Mouse (Mus musculus): ENCODE data around the gene Smu1.
A peak's percentile ranks its signal among the peaks of the same experiment; 100 is the strongest.
"Not testable (repeated sequence)": the region's sequence is repeated elsewhere in the genome, so short reads cannot be mapped to it uniquely, and the experiment has no call there.

Smu1 gene

DNA sequence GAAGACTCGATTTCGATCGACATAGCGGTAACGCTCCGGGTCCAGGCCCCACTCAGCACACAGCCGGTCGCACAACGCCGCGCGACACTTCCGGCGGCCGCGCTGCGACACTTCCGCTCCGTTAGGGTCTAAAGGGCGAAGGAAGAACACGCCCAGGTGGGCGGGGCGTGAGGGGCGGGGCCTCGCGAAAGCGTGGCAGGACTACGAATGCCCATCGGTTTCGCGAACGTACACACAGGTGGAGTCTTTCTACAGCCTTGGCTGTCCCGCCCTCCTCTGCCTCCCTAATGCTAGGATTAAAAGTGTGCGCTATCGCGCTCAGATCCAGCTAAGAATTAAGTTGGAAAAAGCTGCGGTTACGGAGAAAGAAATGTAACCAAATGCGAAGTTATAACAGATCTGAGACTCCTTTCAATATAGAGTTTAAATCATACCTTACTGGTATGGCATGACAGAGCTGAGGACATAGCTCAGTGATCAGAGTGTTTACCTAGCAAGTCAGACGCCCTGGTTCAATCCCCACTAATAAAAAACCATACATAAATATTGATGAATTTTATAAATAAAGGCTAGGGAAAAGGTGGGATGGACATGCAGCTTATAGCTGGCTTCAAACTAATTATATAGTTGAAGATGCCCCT lies at the start of gene Smu1:
Gene Smu1 (minus strand): TSS at position 144 of the 641 bp plus-strand sequence.
- DNase-seq (ENCODE audit: low spot score in 2 of 2), result peak; percentile 93 to 96

DNA sequence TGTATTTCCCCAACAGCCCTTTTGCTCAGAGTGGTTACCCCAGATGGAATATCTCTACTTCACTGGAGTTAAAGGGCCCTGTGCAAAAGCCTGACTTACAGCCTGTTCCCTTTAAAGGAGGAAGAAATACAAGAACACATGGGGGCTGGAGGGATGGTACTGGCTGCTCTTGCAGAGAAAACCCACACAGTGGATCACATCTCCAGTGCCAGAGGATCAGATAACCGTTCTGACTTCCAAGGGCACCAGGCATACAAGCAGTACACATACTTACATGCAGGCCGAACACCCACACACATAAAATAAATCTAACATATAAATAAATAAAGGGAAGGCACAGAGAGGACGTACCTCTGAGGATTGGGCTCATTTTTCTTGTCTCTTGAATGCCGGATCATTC lies 49.7 kb upstream of the Smu1 start:
- no peak for DNase-seq (ENCODE audit: low spot score in 2 of 2)

DNA sequence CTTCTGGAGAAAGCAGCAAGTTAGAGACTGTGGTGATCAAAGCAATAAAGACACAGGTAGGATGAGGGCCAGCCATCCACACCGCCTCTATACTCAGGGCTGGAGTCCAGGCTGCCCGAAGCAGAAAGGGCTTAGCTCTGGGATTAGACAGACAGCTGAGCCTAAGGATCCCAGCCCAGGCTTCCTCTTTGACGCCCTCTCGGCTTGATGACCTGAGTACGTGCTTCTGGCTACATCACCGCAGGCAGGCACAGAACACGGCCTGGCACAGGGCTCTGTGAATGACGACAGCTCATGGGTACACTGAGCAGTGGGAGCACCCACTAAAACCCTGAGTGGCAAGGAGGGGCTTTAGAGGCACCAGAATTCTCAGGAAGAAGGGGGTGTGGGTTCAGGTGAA lies 47.7 kb upstream of the Smu1 start:
- no peak for DNase-seq (ENCODE audit: low spot score in 2 of 2)

DNA sequence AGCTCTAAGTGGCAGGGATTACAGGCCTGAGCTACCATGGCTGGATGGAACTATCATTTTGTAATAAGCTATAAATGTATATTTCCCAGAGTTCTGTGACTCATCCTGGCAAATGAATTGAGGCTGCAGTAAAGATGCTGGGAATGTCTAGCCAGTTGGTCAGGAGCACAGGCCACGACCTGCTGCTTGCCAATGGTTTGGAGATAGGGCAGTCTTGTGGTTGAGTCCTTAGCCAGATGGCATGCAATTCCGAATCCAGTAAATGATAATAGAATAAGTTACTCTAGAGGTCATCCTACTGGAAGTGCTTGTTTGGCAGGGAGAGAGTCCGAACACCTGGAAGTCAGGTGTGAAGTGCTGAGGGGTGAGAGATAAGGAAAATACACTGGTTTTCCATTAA lies 45.1 kb upstream of the Smu1 start:
- DNase-seq (ENCODE audit: low spot score in 2 of 2), result no peak

DNA sequence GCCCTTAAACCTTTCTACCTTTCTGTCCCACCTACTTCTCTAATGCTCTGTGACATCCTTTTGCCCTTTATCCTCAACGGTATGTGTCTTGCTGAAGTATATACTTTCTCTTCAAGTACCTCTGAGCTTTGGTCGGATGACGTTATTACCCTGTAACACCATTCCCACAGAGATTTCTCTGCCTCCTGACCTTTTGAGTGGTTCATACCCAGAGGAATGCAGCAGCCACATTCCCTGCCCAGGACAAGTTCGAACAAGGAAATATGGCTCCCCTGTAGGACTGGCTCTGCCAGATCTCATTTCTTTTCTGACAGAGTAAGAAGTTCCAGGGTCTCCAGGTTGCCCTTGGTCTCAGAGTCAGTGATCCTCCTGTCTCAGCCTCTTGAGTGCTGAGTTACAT lies 44.2 kb upstream of the Smu1 start:
- no peak for DNase-seq (ENCODE audit: low spot score in 2 of 2)

DNA sequence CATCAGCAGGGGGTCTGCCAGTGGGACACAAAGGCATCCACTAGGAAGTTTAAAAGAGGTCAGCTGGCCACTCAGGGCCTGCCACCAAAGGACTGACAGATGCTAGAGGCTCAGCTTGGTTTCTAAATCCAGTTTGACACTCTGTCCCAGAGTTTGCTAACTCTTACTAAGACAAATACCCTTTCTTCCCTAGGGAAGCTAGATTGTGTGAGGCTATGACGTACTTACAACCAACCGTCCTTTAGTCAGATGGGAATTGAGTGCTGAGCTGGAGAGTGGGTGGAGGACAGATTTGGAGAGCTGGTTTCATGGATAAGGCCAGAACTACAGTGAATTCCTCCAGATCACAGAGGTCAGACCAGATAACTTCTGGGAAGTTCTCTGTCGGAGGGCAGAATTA lies 43.1 kb upstream of the Smu1 start:
- DNase-seq (ENCODE audit: low spot score in 2 of 2), result no peak

DNA sequence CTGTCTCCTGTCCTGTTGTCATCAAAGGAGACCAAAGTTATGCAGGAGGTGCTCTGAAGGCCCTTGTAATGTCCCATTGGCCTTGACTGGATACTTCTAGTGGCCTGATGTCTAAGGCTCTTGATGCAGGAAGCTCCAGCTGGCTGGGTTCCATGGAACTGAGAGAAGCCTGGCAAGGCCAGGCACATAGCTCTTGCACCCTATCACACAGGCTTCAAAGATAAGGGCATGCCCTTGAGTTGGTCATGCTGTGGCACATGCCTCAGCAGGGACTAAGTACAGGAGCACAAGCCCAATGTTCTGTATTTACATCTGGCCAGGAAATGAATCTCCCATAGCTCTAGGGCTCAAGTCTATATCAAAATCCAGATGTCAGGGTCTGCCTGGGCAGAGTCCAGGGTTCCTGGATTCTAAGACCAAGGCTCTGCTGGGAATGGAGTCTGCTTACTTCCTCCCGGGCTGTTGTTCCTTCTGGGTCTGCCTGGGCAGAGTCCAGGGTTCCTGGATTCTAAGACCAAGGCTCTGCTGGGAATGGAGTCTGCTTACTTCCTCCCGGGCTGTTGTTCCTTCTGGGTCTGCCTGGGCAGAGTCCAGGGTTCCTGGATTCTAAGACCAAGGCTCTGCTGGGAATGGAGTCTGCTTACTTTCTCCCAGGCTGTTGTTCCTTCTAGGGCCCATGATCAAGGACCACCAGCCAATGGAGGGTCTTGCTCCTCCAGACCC lies 41.3 kb upstream of the Smu1 start:
- DNase-seq (ENCODE audit: low spot score in 2 of 2), result not testable (repeated sequence)

DNA sequence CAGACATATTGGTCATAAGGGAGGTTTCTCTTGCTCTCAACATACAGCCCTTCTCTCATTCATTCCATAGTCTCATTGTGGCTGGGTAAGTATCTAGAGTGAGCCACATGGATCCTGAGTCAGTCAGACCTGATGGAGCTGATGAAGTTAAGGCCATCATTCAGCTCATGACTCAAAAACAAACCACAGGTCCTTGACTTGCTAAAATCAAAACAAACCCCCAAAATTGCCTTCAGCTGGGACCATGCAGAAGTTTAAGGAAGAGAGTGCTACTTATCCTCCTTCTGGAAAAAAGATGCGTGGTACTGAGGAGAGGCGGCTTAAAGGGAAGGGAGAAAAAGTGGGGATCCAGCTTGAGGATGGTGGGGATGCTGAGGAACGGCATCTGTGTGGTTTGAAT lies 38.0 kb upstream of the Smu1 start:
- DNase-seq (ENCODE audit: low spot score in 2 of 2), result no peak

DNA sequence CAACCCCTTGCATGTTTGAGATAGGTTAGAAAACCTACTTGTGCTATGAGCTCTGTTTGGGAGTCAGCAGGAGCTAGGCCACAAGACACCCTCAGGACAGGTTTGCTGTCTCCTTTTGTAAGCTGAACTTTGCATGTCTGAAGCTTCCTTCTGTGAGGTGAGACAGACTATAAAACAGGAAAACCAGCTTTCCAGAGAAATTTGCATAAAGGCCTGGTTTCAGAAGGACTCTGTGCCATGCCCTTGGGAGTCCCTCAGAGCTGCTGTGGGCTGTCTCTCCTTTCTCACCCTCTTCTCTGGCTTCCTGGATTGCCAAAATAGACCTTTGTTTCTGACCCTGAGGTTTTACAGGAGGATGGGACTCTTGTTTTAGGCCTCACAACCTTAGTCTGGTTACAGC lies 36.6 kb upstream of the Smu1 start:
- no peak for DNase-seq (ENCODE audit: low spot score in 2 of 2)

DNA sequence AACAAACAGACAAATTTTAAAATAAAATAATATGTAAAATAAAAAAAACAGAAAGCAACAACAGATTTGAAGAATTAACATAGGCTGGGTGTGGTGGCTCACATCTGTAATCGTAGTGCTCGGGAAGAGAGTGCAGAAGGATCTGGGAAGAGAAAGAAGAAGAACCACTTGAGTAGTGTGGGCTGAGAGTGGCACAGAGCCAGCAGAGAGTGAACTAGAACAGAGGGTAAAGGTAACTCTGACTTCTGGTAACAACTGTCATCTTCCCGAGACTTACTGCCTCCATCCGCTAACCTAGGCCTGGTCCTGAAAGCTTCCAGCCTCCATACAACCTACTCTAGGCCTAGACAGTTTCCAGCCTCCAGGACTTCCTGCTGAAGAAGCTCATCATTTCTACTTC lies 33.5 kb upstream of the Smu1 start:
- no peak for DNase-seq (ENCODE audit: low spot score in 2 of 2)

DNA sequence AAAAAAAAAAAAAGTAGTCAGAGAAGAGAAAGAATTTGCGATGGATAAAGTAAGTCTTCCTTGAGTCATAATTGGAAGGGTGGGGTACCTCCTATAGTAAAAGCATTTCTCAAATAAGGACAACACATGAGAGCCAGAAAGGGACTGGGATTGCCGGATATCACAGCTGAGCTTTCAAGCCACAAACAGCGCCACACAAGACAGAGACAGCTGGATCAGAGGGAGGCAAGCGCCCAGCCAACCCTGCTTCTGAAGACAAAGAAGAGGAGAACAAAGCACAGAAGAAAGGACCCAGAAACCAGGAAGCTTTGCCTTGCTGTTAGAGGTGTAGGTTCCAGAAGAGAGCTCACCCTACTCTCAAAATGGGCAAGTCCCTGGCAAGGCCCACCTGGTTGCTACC lies 28.9 kb upstream of the Smu1 start:
- DNase-seq (ENCODE audit: low spot score in 2 of 2), result no peak

DNA sequence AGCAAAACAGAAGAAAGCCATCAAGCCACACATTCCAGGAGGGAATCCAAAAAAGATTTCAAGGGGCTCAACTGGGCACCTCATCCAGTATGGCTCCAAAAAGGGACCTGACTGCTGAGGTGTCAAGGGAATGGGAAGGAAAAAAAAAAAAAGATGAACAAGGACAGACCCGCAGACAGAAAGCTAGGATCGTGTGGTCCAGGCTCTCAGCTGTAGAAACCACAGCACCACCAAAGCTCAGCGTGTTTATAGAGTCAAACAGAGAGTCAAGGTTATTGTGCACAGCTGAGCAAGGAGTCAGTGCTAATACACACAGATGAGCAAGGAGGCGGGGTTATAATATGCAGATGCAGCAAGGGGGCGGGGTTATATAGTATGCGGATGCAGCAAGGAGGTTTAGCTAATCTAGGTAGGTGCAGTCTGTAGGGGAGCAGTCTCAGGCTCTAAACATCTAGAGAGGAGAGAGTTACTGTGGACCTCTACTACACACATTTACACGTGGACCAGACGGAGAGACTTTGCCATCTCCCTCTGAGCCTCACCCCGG lies 28.0 kb upstream of the Smu1 start:
- DNase-seq (ENCODE audit: low spot score in 2 of 2), result peak in 1 of 2 experiments; percentile 21

DNA sequence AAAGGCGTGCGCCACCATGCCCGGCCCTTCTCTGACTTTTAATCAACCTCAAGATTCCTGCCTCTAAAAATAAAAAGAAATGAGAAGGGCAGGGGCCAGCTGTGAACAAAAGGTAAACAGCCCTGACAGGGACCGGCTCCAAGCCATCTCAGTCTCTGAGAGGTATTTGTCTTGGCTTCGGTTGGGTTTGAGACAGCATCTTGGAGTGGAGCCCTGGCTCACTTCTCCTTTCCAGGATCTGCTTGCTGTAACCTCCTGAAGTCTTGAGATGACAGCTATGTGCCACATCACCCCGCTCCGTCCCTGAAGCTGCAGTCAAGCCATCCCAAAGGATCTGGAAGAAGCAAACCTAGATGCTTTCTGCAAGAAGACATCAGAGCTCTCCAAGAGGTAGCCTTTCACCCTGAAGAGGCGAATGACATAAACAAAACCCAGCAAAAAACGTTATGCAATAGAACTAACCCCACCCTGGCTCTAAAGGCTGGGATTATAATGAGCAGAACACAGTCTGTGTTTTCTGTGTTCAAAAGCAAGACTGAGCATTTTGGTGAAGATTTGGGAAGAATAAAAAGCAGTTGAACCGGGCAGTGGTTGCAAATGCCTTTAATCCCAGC lies 26.9 kb upstream of the Smu1 start:
- no peak for DNase-seq (ENCODE audit: low spot score in 2 of 2)

DNA sequence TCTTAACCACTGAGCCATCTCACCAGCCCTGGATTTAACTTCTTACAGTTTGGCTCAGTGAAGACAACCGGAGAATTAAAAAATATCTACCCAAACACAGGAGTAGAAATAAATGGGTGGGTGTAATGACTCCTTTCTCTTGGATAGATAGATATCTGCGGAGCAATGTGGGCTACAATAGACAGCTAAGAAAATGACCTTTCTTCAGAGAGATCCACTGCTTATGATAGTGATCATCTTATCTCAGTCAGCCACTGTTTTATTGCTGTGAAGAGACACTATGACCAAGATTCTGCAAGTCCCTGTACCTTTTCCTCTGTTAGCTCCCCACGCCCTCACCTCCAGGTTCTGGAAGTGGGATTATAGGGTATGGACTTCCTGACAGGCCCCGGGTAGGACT lies 25.3 kb upstream of the Smu1 start:
- DNase-seq (ENCODE audit: low spot score in 2 of 2), result no peak

DNA sequence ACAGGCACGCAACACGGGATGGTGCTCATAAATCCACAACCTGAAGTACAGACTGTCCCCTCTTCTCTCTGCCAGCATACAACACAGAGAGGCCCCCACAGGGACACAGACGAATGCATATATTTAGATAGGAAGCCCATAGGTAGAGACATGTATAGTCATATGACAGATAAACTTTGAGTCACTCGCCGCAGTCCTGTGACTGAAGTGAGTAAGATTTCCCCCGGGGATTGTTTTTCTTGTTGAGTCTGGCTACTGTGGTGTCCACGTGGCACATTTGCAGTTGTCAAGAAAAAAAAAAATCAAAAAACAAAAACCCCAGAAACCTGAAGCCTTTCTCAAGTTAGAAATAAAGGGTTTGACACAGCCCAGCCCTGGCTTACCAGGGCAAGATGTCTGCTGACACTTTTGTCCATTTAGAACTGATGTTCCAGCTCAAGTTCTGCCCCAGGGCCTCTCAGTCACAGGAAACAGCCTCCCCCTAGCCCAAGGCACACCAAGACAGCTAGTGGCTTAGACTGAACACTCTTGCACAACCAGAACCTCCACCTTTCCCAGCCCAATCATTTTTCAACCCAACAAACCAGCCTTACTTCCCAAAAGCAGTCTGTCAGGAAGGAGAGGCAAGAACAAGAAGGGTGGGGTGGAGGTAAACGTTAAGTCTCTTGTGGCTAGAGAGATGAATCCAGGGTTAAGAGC lies 24.2 kb upstream of the Smu1 start:
- peak; percentile 89 to 91 for DNase-seq (ENCODE audit: low spot score in 2 of 2)

DNA sequence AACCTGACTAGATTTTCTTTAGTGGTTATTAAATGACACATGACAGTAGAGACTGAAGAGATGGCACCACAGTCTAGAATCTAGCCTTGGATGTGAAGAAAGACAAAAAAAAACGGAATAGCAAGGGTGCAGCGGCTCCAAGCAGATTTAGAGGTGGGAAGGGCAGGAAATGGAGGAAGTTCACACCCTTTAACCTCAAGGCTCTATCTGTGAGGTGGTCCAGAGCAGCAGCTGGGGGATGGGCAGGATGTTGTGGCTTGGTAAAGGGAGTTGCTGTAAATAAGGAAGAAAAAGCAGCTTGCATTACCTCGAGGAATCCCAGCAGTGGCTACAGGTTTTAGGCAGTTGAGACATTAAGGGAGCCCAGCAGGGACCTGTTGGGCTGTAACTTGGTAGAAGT lies 23.4 kb upstream of the Smu1 start:
- peak; percentile 91 to 92 for DNase-seq (ENCODE audit: low spot score in 2 of 2)

DNA sequence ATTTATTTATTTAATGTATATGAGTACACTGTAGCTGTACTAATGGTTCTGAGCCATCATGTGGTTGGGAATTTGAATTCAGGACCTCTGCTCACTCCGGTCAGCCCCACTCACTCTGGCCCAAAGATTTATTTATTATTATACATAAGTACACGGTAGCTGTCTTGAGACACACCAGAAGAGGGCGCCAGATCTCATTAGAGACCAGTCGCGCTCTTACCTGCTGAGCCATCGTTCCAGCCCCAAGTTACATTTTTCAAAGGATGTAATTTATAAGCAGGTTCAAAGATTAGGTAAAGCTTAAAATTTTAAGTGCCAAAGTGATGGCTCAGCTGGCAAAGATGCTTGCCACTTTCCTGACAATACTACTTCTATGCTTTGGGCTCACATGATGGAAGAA lies 20.9 kb upstream of the Smu1 start:
- DNase-seq (ENCODE audit: low spot score in 2 of 2), result peak in 1 of 2 experiments; percentile 40

DNA sequence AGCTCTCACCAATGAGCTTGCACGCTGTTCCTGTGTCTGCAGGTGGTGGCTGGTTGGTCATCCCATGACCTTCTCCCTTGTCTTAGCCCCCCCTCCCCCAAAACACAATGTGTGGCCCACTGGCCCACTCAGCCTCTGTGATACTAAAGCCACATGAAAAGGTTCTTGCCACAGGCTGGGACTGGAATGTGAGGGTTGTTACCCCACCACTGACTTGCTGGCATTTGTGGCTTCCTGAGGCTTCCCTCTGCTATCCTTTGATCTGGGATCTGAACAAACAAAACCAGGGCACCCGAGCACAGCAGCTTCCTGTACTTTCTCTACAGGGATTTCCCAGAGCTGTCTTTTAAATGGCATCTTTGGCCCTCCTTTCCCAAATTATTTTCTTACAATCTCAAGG lies 19.4 kb upstream of the Smu1 start:
- no peak for DNase-seq (ENCODE audit: low spot score in 2 of 2)

DNA sequence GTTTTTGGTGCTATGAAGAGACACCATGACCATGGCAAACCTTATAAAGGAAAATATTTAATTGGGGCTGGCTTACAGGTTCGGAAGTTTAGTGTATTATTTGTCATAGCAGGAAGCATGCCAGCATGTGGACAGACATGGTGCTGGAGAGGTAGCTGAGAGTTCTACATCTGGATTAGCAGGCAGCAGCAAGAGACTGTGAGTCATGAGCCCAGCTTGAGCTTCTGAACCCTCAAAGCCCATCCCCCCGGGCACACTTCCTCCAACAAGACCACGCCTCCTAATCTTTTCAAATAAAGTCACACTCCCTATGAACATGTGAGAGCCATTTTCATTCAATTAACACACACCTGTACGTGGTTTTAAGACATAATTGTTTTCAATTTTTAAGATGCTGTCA lies 18.7 kb upstream of the Smu1 start:
- peak; percentile 60 to 71 for DNase-seq (ENCODE audit: low spot score in 2 of 2)

DNA sequence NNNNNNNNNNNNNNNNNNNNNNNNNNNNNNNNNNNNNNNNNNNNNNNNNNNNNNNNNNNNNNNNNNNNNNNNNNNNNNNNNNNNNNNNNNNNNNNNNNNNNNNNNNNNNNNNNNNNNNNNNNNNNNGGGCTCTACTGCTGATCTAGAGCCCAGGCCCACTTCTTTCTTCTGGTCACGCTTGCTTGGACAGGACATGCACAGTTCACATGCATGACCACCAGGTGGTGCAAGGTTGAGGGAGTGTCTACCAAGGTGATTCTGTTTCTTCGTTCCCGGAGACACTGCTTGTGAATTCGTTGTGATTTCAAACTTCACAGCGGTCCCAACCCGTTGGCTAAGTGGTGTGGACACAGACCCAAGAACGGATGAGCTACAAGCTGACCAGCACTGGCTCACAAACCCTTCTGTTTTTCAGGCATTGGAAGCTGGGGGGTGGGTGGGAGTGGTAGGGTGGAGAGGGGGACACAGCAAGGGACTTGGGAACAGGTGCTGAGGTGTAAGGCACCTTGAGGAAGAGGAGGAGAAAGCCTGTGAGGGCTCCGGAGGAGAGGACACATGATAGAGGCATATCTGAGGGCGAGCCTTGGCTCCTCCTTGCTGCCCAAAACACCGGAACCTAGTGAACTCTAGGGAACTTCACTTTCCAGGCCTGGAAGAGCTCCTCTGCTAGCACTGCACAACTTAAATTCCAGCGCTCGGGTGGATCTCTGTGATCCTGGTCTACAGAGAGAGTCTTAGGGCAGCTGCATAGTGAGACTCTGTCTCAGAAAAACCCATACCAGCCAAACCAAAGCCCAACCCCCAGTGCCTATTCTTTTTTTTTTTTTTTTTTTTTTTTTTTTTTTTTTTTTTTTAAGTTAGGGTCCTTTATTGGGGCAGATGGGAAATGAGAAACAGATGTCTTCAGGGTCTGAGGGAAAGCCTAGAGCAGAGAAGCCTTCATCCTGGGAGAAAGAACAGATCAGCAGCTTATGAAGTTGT lies 16.8 kb upstream of the Smu1 start:
- DNase-seq (ENCODE audit: low spot score in 2 of 2), result peak; percentile 75 to 87

DNA sequence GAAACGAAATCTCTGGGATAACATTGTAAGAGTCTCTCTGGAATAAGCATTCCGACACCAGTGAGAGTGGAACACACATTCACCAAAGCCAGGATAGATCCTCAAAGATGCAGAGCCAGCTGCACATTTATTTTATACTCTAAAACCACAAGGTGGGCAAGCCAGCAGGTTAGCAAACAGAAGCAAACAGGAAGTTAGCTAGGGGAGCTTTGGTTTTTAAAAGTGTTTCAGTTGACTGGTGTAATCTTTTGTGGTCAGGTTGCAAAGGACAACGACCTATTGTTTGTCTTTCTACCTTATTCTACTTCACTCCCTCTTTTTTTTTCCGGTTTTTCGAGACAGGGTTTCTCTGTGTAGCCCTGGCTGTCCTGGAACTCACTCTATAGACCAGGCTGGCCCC lies 2.2 kb upstream of the Smu1 start:
- peak in 1 of 2 experiments; percentile 13 for DNase-seq (ENCODE audit: low spot score in 2 of 2)
